Mouse (Mus musculus): ENCODE measurements around the gene Nox4. TPM values are rescaled to one million over a fixed set of nuclear protein-coding genes. Genes with fewer than 3 reads are reported as not detected.

The Nox4 gene
- total RNA-seq (2018; cell fraction: chromatin; rRNA removed), result 1 to 10 TPM in 1 of 26 experiments, not detected in 25; 1.2 TPM
- not detected for total RNA-seq (2018; cell fraction: cytosol; rRNA removed)
- total RNA-seq (2018; cell fraction: nucleus; rRNA removed), result under 1 TPM in 1 of 26 experiments, not detected in 25; 0.21 TPM
- not detected in 3 replicates for polyA plus RNA-seq (2018)

- Histone ChIP-seq H3K27ac (no peak within 1 kb of the TSS), H3K4me3 (ENCODE audit: inconsistent target) (no peak within 1 kb of the TSS), H3K79me2 (ENCODE audit: inconsistent target) (no peaks in the 10 kb centered on the region), H3K36me3 (ENCODE audit: inconsistent target) (no peaks in the 10 kb centered on the region)
- 16% methylated on average over 14 of the region's 18 CpGs for WGBS (ENCODE audit: missing documents)
These were observed at the start of gene Nox4 for GRCm38 (mm10) chr7:87245856-87246579. Gene Nox4 (plus strand): TSS chr7:87246096.

- H3K4me3 ChIP-seq (ENCODE audit: inconsistent target), result no peak overlapping the region
- no peaks in the 10 kb centered on the region for H3K36me3 ChIP-seq (ENCODE audit: inconsistent target)
- no peaks in the 10 kb centered on the region for H3K79me2 ChIP-seq (ENCODE audit: inconsistent target)
- no peak overlapping the region for H3K27ac ChIP-seq
These were observed 41.1 kb upstream of the Nox4 start for GRCm38 (mm10) chr7:87204751-87205150.

GRCm38 (mm10) chr7:87221712-87222111, 24.2 kb upstream of the Nox4 start:
- no peaks in the 10 kb centered on the region for H3K36me3 ChIP-seq (ENCODE audit: inconsistent target)
- no peak overlapping the region for H3K4me3 ChIP-seq (ENCODE audit: inconsistent target)

GRCm38 (mm10) chr7:87222751-87223150, 23.1 kb upstream of the Nox4 start:
- 69% methylated on average over 2 of the region's 2 CpGs for WGBS (ENCODE audit: missing documents)
- Histone ChIP-seq H3K36me3 (ENCODE audit: inconsistent target) (no peaks in the 10 kb centered on the region), H3K27ac (no peak overlapping the region), H3K4me3 (ENCODE audit: inconsistent target) (no peak overlapping the region), H3K79me2 (ENCODE audit: inconsistent target) (no peaks in the 10 kb centered on the region)

More at GRCm38 (mm10) chr7:87221712-87222111, 24.2 kb upstream of the Nox4 start:
- Histone ChIP-seq H3K27ac (no peak overlapping the region), H3K79me2 (ENCODE audit: inconsistent target) (no peaks in the 10 kb centered on the region)

- H3K4me3 ChIP-seq (ENCODE audit: inconsistent target), result no peak overlapping the region
- H3K36me3 ChIP-seq (ENCODE audit: inconsistent target), result no peaks in the 10 kb centered on the region
- H3K79me2 ChIP-seq (ENCODE audit: inconsistent target), result no peaks in the 10 kb centered on the region
- 42% methylated on average over 2 of the region's 2 CpGs for WGBS (ENCODE audit: missing documents)
- H3K27ac ChIP-seq, result no peak overlapping the region
These were observed 20.3 kb upstream of the Nox4 start for GRCm38 (mm10) chr7:87225617-87226016.

- Histone ChIP-seq H3K36me3 (ENCODE audit: inconsistent target) (no peaks in the 10 kb centered on the region), H3K4me3 (ENCODE audit: inconsistent target) (no peak overlapping the region), H3K79me2 (ENCODE audit: inconsistent target) (no peaks in the 10 kb centered on the region), H3K27ac (no peak overlapping the region)
- 86% methylated on average over 4 of the region's 4 CpGs for WGBS (ENCODE audit: missing documents)
These were observed 18.6 kb upstream of the Nox4 start for GRCm38 (mm10) chr7:87227051-87227948.

- H3K27ac ChIP-seq, result no peak overlapping the region
- 78% methylated on average over 1 of the region's 1 CpGs for WGBS (ENCODE audit: missing documents)
- no peak overlapping the region for H3K4me3 ChIP-seq (ENCODE audit: inconsistent target)
- H3K79me2 ChIP-seq (ENCODE audit: inconsistent target), result no peaks in the 10 kb centered on the region
- no peaks in the 10 kb centered on the region for H3K36me3 ChIP-seq (ENCODE audit: inconsistent target)
These were observed 16.4 kb upstream of the Nox4 start for GRCm38 (mm10) chr7:87229502-87229901.

- 53% methylated on average over 1 of the region's 1 CpGs for WGBS (ENCODE audit: missing documents)
- Histone ChIP-seq H3K4me3 (ENCODE audit: inconsistent target) (no peak overlapping the region), H3K27ac (no peak overlapping the region), H3K36me3 (ENCODE audit: inconsistent target) (no peaks in the 10 kb centered on the region), H3K79me2 (ENCODE audit: inconsistent target) (no peaks in the 10 kb centered on the region)
These were observed 4.8 kb upstream of the Nox4 start for GRCm38 (mm10) chr7:87241139-87241538.

- Histone ChIP-seq H3K79me2 (ENCODE audit: inconsistent target) (no peaks in the 10 kb centered on the region), H3K27ac (no peak overlapping the region), H3K4me3 (ENCODE audit: inconsistent target) (no peak overlapping the region), H3K36me3 (ENCODE audit: inconsistent target) (no peaks in the 10 kb centered on the region)
- WGBS (ENCODE audit: missing documents), result 1% methylated on average over 29 of the region's 30 CpGs
These were observed 661 bp downstream of the Nox4 start for GRCm38 (mm10) chr7:87246580-87246934.

- no peak overlapping the region for H3K4me3 ChIP-seq (ENCODE audit: inconsistent target)
- no peaks in the 10 kb centered on the region for H3K36me3 ChIP-seq (ENCODE audit: inconsistent target)
- no peaks in the 10 kb centered on the region for H3K79me2 ChIP-seq (ENCODE audit: inconsistent target)
- WGBS (ENCODE audit: missing documents), result 80% methylated on average over 1 of the region's 1 CpGs
- no peak overlapping the region for H3K27ac ChIP-seq
These were observed 1.0 kb downstream of the Nox4 start for GRCm38 (mm10) chr7:87246940-87247339.

GRCm38 (mm10) chr7:87247926-87248325, 2.0 kb downstream of the Nox4 start:
- Histone ChIP-seq H3K36me3 (ENCODE audit: inconsistent target) (no peaks in the 10 kb centered on the region), H3K27ac (no peak overlapping the region), H3K79me2 (ENCODE audit: inconsistent target) (no peaks in the 10 kb centered on the region), H3K4me3 (ENCODE audit: inconsistent target) (no peak overlapping the region)
- WGBS (ENCODE audit: missing documents), result 89% methylated on average over 1 of the region's 1 CpGs

- 87% methylated on average over 3 of the region's 4 CpGs for WGBS (ENCODE audit: missing documents)
- Histone ChIP-seq H3K27ac (no peak overlapping the region), H3K4me3 (ENCODE audit: inconsistent target) (no peak overlapping the region), H3K79me2 (ENCODE audit: inconsistent target) (no peaks in the 10 kb centered on the region), H3K36me3 (ENCODE audit: inconsistent target) (no peaks in the 10 kb centered on the region)
These were observed 6.2 kb downstream of the Nox4 start for GRCm38 (mm10) chr7:87252071-87252470.

GRCm38 (mm10) chr7:87277225-87277624, 31.3 kb downstream of the Nox4 start:
- WGBS (ENCODE audit: missing documents), result 19% methylated on average over 1 of the region's 1 CpGs
- Histone ChIP-seq H3K4me3 (ENCODE audit: inconsistent target) (no peak overlapping the region), H3K36me3 (ENCODE audit: inconsistent target) (no peaks in the 10 kb centered on the region), H3K79me2 (ENCODE audit: inconsistent target) (no peaks in the 10 kb centered on the region), H3K27ac (no peak overlapping the region)

GRCm38 (mm10) chr7:87303726-87304315, 57.9 kb downstream of the Nox4 start:
- 73% methylated on average over 1 of the region's 1 CpGs for WGBS (ENCODE audit: missing documents)

GRCm38 (mm10) chr7:87321571-87321970, 75.7 kb downstream of the Nox4 start:
- no peak overlapping the region for H3K27ac ChIP-seq
- no peak overlapping the region for H3K4me3 ChIP-seq (ENCODE audit: inconsistent target)
- H3K79me2 ChIP-seq (ENCODE audit: inconsistent target), result no peaks in the 10 kb centered on the region
- no peaks in the 10 kb centered on the region for H3K36me3 ChIP-seq (ENCODE audit: inconsistent target)
- 87% methylated on average over 3 of the region's 3 CpGs for WGBS (ENCODE audit: missing documents)

More at GRCm38 (mm10) chr7:87303726-87304315, 57.9 kb downstream of the Nox4 start:
- H3K79me2 ChIP-seq (ENCODE audit: inconsistent target), result no peaks in the 10 kb centered on the region
- no peaks in the 10 kb centered on the region for H3K36me3 ChIP-seq (ENCODE audit: inconsistent target)
- H3K4me3 ChIP-seq (ENCODE audit: inconsistent target), result no peak overlapping the region
- H3K27ac ChIP-seq, result no peak overlapping the region

Data from macrophage (primary cell).